Mouse (Mus musculus) forebrain, embryonic 16.5 days (tissue): ENCODE results near the gene Mcfd2. TPM values are rescaled to one million over a fixed set of nuclear protein-coding genes. Genes with fewer than 3 reads are reported as not detected.
A peak's percentile ranks its signal among the peaks of the same experiment; 100 is the strongest.

Experiments
- ATAC-seq: fragments of 200-750 bp; cut with Nextera tagmentation; 2 replicates; pipeline ENCODE4 v1.8.0; 2017; ENCODE audit warnings: mild to moderate bottlenecking, moderate library complexity
- H3K27ac ChIP-seq: fragments of 300-500 bp; sonication (generic); 2 replicates; pipeline ENCODE4 v1.5.1; 2014; ENCODE audit warnings: low read length, control low read depth
- H3K27me3 ChIP-seq: fragments of 300-500 bp; sonication (generic); replicated peaks from 2 replicates; pipeline ENCODE4 v1.6.1; 2014; ENCODE audit warnings: low read length; ENCODE audit not compliant: control insufficient read depth, insufficient read depth
- H3K36me3 ChIP-seq: fragments of 300-500 bp; sonication (generic); 2 replicates; pipeline ENCODE4 v1.6.1; 2014; ENCODE audit not compliant: control insufficient read depth, insufficient read depth
- H3K4me1 ChIP-seq: fragments of 300-500 bp; sonication (generic); replicated peaks from 2 replicates; pipeline ENCODE4 v1.6.1; 2014; ENCODE audit warnings: low read length; ENCODE audit not compliant: control insufficient read depth, insufficient read depth
- H3K4me2 ChIP-seq: fragments of 300-500 bp; sonication (generic); 2 replicates; pipeline ENCODE4 v1.6.1; 2014; ENCODE audit warnings: mild to moderate bottlenecking, low read length, control low read depth
- H3K4me3 ChIP-seq: fragments of 300-500 bp; sonication (generic); replicated peaks from 2 replicates; pipeline ENCODE4 v1.5.1; 2014; ENCODE audit warnings: mild to moderate bottlenecking, low read length, control low read depth
- H3K9ac ChIP-seq: fragments of 300-500 bp; sonication (generic); replicated peaks from 2 replicates; pipeline ENCODE4 v1.6.1; 2014; ENCODE audit warnings: low read depth, low read length, control low read depth
- H3K9me3 ChIP-seq: fragments of 300-500 bp; sonication (generic); 2 replicates; pipeline ENCODE4 v1.6.1; 2016; ENCODE audit warnings: low read length; ENCODE audit not compliant: control insufficient read depth
- WGBS: fragments of 180-500 bp; shearing (Covaris S2); extraction: QIAGEN DNeasy Blood & Tissue Kit; methylation state at CpG from one replicate; pipeline ENCODE4 v1.1.7; 2014; 5-methylcytosine and 5-hydroxymethylcytosine counted together
- polyA plus RNA-seq: library from polyadenylated mRNA; unstranded; fragments of >200 nt; fragmentation: Nextera tagmentation; extraction: Ambion mirVana; gene quantifications from 2 replicates; pipeline ENCODE4 v1.2.1, GENCODE M21; 2015

Mcfd2 gene
- polyA plus RNA-seq, 1 experiment from 2014 or later: 54.1 TPM

DNA sequence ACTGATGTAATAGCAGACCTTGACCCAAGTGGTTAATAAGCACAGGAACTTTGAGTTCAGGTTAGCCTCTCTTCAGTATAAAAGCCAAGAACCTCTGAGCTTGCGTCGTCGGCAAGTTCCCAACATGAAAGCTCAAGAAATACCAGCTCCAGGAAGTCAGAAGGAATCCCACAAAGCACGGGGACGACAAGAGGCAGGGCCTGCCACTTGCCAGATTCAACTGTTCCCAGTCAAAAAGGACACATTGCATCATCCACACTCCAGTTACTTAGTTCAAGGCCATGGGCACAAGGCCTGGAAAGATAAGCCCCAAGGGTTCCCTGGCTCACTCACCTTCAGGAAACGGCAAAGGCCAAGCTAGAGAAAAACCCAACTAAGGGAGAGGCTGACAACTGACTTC lies 2.3 kb downstream of the Mcfd2 start:
- H3K27ac ChIP-seq: no peak overlapping the region
- H3K4me3 ChIP-seq: no peak overlapping the region
- no peak overlapping the region for H3K9ac ChIP-seq
- H3K9me3 ChIP-seq: peaks cover 6% of the 10 kb centered on the region
- H3K4me2 ChIP-seq: no peak overlapping the region
- peaks cover 3% of the 10 kb centered on the region; the same call in 1 of the 2 replicates for H3K36me3 ChIP-seq
- H3K4me1 ChIP-seq: peaks cover 13% of the 10 kb centered on the region
- ATAC-seq: no peak
- 92% methylated on average over 6 of the region's 6 CpGs for WGBS
- H3K27me3 ChIP-seq: peaks cover 3% of the 10 kb centered on the region; the same call in 1 of the 2 replicates

GRCm38 (mm10) chr17:87255672-87256071 lies 10.1 kb downstream of the Mcfd2 start:
- Histone ChIP-seq H3K36me3 (peaks cover 30% of the 10 kb centered on the region), H3K27ac (no peak overlapping the region), H3K4me2 (no peak overlapping the region), H3K27me3 (no peaks in the 10 kb centered on the region), H3K9ac (no peak overlapping the region), H3K4me3 (no peak overlapping the region), H3K9me3 (peaks cover 6% of the 10 kb centered on the region), H3K4me1 (no peaks in the 10 kb centered on the region)
- ATAC-seq: no peak
- WGBS: 87% methylated on average over 16 of the region's 16 CpGs

DNA sequence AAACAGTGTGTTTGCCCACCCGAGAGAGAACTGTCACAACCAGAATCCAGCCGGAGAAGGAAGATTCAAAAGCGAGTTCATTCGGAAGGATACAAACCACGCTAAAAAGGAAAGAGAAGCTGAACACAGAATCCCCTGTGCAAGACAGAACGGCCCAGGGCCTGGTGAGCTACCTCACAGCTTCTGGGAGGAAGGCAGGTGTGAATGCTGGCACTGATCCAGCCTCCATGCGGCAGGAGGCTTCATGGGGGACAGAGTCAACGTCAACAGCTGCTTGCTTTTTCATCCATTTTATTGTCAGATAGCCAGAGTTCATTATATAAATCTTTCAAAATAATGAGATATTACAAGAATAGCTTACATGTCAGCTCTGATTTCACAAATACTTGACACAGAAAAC lies 11.4 kb downstream of the Mcfd2 start:
- H3K4me2 ChIP-seq: no peak overlapping the region
- H3K27me3 ChIP-seq: no peaks in the 10 kb centered on the region
- H3K4me3 ChIP-seq: no peak overlapping the region
- WGBS: 75% methylated on average over 8 of the region's 8 CpGs
- peaks cover 27% of the 10 kb centered on the region for H3K36me3 ChIP-seq
- no peaks in the 10 kb centered on the region for H3K4me1 ChIP-seq
- H3K27ac ChIP-seq: no peak overlapping the region
- H3K9ac ChIP-seq: no peak overlapping the region
- no peaks in the 10 kb centered on the region for H3K9me3 ChIP-seq
- ATAC-seq: no peak

DNA sequence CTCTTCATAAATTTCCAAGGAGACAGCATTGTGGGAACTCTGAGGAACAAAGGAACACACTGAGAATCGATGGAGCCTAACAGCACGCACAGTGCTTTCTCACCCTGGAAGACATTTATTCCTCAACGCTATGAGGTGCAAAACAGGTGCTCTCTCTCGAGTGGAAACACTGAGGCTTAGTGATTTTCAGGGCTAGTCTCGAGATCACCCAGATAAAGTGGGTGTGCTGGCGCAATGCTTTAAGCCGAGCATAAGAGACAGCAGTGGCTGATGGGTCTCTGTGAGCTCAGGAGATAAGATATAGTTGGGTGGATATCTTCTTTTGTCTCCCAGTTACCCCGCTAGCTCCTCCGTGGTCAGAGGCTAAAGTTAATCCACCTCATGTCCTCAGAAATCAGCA lies 19.6 kb downstream of the Mcfd2 start:
- Histone ChIP-seq H3K4me3 (no peak overlapping the region), H3K27ac (no peak overlapping the region), H3K9ac (no peak overlapping the region), H3K4me1 (no peaks in the 10 kb centered on the region), H3K36me3 (no peaks in the 10 kb centered on the region), H3K4me2 (no peak overlapping the region), H3K9me3 (peaks cover 6% of the 10 kb centered on the region; the same call in 1 of the 2 replicates), H3K27me3 (no peaks in the 10 kb centered on the region)
- ATAC-seq: no peak
- 82% methylated on average over 9 of the region's 9 CpGs for WGBS

GRCm38 (mm10) chr17:87237826-87238225 lies 27.9 kb downstream of the Mcfd2 start:
- no peak overlapping the region for H3K9ac ChIP-seq
- no peaks in the 10 kb centered on the region for H3K4me1 ChIP-seq
- H3K36me3 ChIP-seq: no peaks in the 10 kb centered on the region
- no peak overlapping the region for H3K27ac ChIP-seq
- H3K9me3 ChIP-seq: peaks cover 6% of the 10 kb centered on the region; the same call in 1 of the 2 replicates
- H3K4me3 ChIP-seq: no peak overlapping the region
- 87% methylated on average over 11 of the region's 11 CpGs for WGBS
- no peak overlapping the region for H3K4me2 ChIP-seq
- H3K27me3 ChIP-seq: no peaks in the 10 kb centered on the region
- no peak for ATAC-seq

GRCm38 (mm10) chr17:87236725-87237650 lies 28.7 kb downstream of the Mcfd2 start:
- Histone ChIP-seq H3K36me3 (no peaks in the 10 kb centered on the region), H3K4me3 (no peak overlapping the region), H3K27ac (no peak overlapping the region), H3K9me3 (peaks cover 2% of the 10 kb centered on the region; the same call in 1 of the 2 replicates), H3K4me1 (no peaks in the 10 kb centered on the region), H3K4me2 (no peak overlapping the region), H3K9ac (no peak overlapping the region), H3K27me3 (no peaks in the 10 kb centered on the region)
- 0 out of 2 replicates have a peak, but pooled peaks have one; percentile 43 for ATAC-seq
- WGBS: 58% methylated on average over 18 of the region's 18 CpGs

GRCm38 (mm10) chr17:87235019-87235418 lies 30.7 kb downstream of the Mcfd2 start:
- Histone ChIP-seq H3K4me3 (no peak overlapping the region), H3K27ac (no peak overlapping the region), H3K27me3 (no peaks in the 10 kb centered on the region), H3K36me3 (no peaks in the 10 kb centered on the region), H3K4me2 (no peak overlapping the region), H3K4me1 (no peaks in the 10 kb centered on the region), H3K9me3 (no peaks in the 10 kb centered on the region), H3K9ac (no peak overlapping the region)
- ATAC-seq: no peak
- WGBS: 92% methylated on average over 6 of the region's 6 CpGs

DNA sequence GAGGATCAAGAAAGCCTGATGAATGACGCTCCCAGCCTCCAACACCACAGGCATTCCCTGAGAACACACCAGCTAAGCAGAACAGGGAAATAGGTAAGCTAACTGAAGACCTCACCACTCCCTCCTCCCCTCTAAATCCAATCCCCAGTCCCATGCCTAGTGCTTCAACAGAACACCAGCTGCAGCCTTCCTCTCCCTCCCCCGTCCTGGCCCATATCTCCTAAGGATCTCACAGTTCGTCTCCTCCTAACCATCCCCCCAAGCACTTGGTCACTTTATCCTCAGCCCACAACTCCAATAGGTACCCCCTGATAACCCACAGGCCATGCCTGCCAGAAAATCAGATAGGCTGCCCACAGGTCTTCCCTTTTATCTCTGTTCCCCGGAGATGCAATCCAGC lies 37.9 kb downstream of the Mcfd2 start:
- H3K36me3 ChIP-seq: no peaks in the 10 kb centered on the region
- no peak overlapping the region for H3K9ac ChIP-seq
- H3K4me1 ChIP-seq: no peaks in the 10 kb centered on the region
- H3K27ac ChIP-seq: no peak overlapping the region
- H3K4me2 ChIP-seq: no peak overlapping the region
- H3K4me3 ChIP-seq: no peak overlapping the region
- WGBS: 85% methylated on average over 4 of the region's 4 CpGs
- no peak for ATAC-seq
- H3K27me3 ChIP-seq: no peaks in the 10 kb centered on the region
- H3K9me3 ChIP-seq: no peaks in the 10 kb centered on the region

DNA sequence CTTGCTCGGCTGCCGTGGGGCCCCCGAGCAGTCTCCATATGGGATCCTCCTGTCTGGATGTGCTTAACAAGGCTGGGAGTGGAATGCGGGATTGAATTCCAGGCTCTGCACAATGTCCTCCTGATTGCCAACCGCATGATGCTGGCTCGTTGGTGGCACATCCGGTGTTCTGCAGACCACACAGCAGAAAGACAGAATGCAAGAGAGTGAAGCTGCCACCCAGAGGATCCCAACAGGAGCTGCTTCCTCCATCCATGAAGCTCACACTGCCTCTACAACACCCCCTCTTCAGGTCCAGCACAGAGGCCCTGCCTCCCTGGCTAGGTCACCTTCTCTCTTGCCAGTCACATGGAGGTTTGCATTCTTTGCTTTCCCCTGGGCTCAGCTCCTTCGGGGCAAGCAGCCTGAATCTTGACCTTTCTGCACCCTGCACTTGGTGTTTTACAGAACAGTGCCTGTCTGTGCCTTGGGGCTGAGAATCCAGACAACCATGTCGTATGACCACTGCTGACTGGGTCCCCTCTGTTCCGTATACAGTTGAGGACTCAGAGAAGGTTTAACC lies 39.6 kb downstream of the Mcfd2 start:
- H3K9ac ChIP-seq: no peak overlapping the region
- H3K27me3 ChIP-seq: no peaks in the 10 kb centered on the region
- H3K4me1 ChIP-seq: no peaks in the 10 kb centered on the region
- no peak overlapping the region for H3K4me2 ChIP-seq
- no peaks in the 10 kb centered on the region for H3K9me3 ChIP-seq
- no peaks in the 10 kb centered on the region for H3K36me3 ChIP-seq
- 75% methylated on average over 10 of the region's 10 CpGs for WGBS
- H3K4me3 ChIP-seq: no peak overlapping the region
- no peak overlapping the region for H3K27ac ChIP-seq
- no peak for ATAC-seq
